Comparison of ENCODE assay signal across 9 mouse cellular contexts in the genomic region with DNA sequence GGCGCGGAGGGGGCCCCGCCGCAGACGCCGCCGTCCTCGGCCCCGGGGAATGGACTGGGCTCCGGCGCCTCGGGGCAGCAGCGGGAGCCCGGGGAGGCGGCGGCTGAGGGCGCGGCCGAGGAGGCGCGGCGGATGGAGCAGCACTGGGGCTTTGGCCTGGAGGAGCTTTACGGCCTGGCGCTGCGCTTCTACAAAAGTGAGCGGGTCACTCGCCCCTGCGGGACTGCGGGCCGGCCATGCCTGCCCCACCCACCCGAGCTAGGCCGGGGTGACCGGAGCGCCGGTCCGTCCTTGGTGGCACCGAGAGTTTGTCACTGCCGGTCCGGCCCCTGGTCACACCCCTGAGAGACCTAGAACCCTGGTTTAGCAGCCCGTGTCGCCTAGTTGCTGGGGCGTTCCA. TPM values are rescaled to one million over a fixed set of nuclear protein-coding genes. Genes with fewer than 3 reads are reported as not detected.
DNase-seq lines count a peak whose midpoint lies in the region; ATAC-seq lines count a peak whose summit lies in the region.
"Had no signal": no experiment of that assay in that cellular context is flagged by ENCODE, and none has a peak within 500 bp of the region (broad histone marks: within the 10 kb centered on the region; RNA-seq: fewer than 3 reads in every experiment).

No protein-coding gene starts in this region.

- peak overlapping the region; percentile 69 for H3K4me2 ChIP-seq in heart, embryonic 14.5 days (ENCODE audit: low read length)
- H3K4me2 ChIP-seq in forebrain, embryonic 15.5 days (replicated peaks) = peak overlapping the region; percentile 57
- peak overlapping the region; percentile 89 for H3K4me2 ChIP-seq in liver, embryonic 12.5 days
- peak overlapping the region; percentile 81 for H3K4me2 ChIP-seq in neural tube, embryonic 12.5 days (replicated peaks)

- peaks cover 4 to 32% of the 10 kb centered on the region in 2 experiments for H3K4me1 ChIP-seq in heart, embryonic 14.5 days (ENCODE audit: control insufficient read depth in 2 of 2, insufficient read depth in 2 of 2, low read length in 2 of 2)
- peaks cover 38% of the 10 kb centered on the region for H3K4me1 ChIP-seq in forebrain, embryonic 15.5 days
- H3K4me1 ChIP-seq in liver, embryonic 12.5 days = peaks cover 87% of the 10 kb centered on the region
- H3K4me1 ChIP-seq in neural tube, embryonic 12.5 days = peaks cover 21% of the 10 kb centered on the region

- DNase-seq in heart, adult 18-20 months = no peak
- peak; percentile 32 for DNase-seq in R1 (ENCODE audit: low read depth, low spot score)
- no peak for DNase-seq in cerebellum, adult 9-10 months
- DNase-seq in thymus, postnatal 36 days = no peak

- peak overlapping the region; percentile 99 for H3K9ac ChIP-seq in heart, embryonic 14.5 days (ENCODE audit: low read length)
- H3K9ac ChIP-seq in forebrain, embryonic 15.5 days (replicated peaks) = peak overlapping the region; percentile 86
- peak overlapping the region; percentile 92 for H3K9ac ChIP-seq in liver, embryonic 12.5 days
- H3K9ac ChIP-seq in neural tube, embryonic 12.5 days = peak overlapping the region; percentile 97

- under 1% methylated on average over 33 of the region's 42 CpGs for WGBS in heart, embryonic 14.5 days
- under 1% methylated on average over 42 of the region's 42 CpGs for WGBS in forebrain, embryonic 15.5 days
- WGBS in liver, embryonic 12.5 days (ENCODE audit: insufficient replicate concordance) = 0% methylated on average over 41 of the region's 42 CpGs
- WGBS in neural tube, embryonic 12.5 days = under 1% methylated on average over 42 of the region's 42 CpGs

- H3K27me3 ChIP-seq in heart, embryonic 14.5 days (ENCODE audit: control insufficient read depth, insufficient read depth, low read length) = no peaks in the 10 kb centered on the region
- H3K27me3 ChIP-seq in forebrain, embryonic 15.5 days = no peaks in the 10 kb centered on the region
- no peaks in the 10 kb centered on the region for H3K27me3 ChIP-seq in liver, embryonic 12.5 days (replicated peaks)
- H3K27me3 ChIP-seq in neural tube, embryonic 12.5 days (replicated peaks) = no peaks in the 10 kb centered on the region

- peak overlapping the region; percentile 77 to 91 for H3K27ac ChIP-seq in heart, embryonic 14.5 days (replicated peaks in 1 of 2; ENCODE audit: control insufficient read depth in 1 of 2, insufficient read depth in 1 of 2, low read depth in 2 of 2, low read length in 2 of 2)
- H3K27ac ChIP-seq in forebrain, embryonic 15.5 days (replicated peaks) = peak overlapping the region; percentile 80
- H3K27ac ChIP-seq in liver, embryonic 12.5 days = peak overlapping the region; percentile 93
- peak overlapping the region; percentile 86 for H3K27ac ChIP-seq in neural tube, embryonic 12.5 days

- peak overlapping the region; percentile 97 to 100 for H3K4me3 ChIP-seq in heart, embryonic 14.5 days (ENCODE audit: control insufficient read depth in 1 of 2, insufficient read depth in 1 of 2, low read depth in 1 of 2, low read length in 2 of 2)
- peak overlapping the region; percentile 85 for H3K4me3 ChIP-seq in forebrain, embryonic 15.5 days
- peak overlapping the region; percentile 96 for H3K4me3 ChIP-seq in liver, embryonic 12.5 days
- peak overlapping the region; percentile 99 for H3K4me3 ChIP-seq in neural tube, embryonic 12.5 days

- peak; percentile 69 for ATAC-seq in heart, embryonic 14.5 days (ENCODE audit: insufficient number of reproducible peaks, insufficient read depth, low FRiP score, low read depth)
- peak; percentile 78 for ATAC-seq in forebrain, embryonic 15.5 days (replicated peaks)
- peak; percentile 82 for ATAC-seq in liver, embryonic 12.5 days
- peak; percentile 73; the same call in 1 of the 2 replicates for ATAC-seq in neural tube, embryonic 12.5 days (ENCODE audit: low FRiP score, low read depth)

- no peaks in the 10 kb centered on the region for H3K9me3 ChIP-seq in heart, embryonic 14.5 days (ENCODE audit: control insufficient read depth, low read length)
- no peaks in the 10 kb centered on the region for H3K9me3 ChIP-seq in forebrain, embryonic 15.5 days
- H3K9me3 ChIP-seq in liver, embryonic 12.5 days (replicated peaks) = no peaks in the 10 kb centered on the region
- H3K9me3 ChIP-seq in neural tube, embryonic 12.5 days = no peaks in the 10 kb centered on the region

- H3K36me3 ChIP-seq in heart, embryonic 14.5 days (ENCODE audit: control insufficient read depth, insufficient read depth, low read length) = no peaks in the 10 kb centered on the region
- H3K36me3 ChIP-seq in forebrain, embryonic 15.5 days = no peaks in the 10 kb centered on the region
- H3K36me3 ChIP-seq in liver, embryonic 12.5 days = no peaks in the 10 kb centered on the region
- no peaks in the 10 kb centered on the region for H3K36me3 ChIP-seq in neural tube, embryonic 12.5 days

RNA-seq across cellular contexts. Expression of gene Acbd3, which starts 0.3 kb away (rescaled TPM):
- 23.7 and 24.6 TPM in 2 replicates for polyA plus RNA-seq in heart, embryonic 14.5 days (2014; fragmentation: Nextera tagmentation; extraction: Ambion mirVana)
- 10 to 100 TPM; 23.3 to 24.8 TPM for total RNA-seq in heart, adult 18-20 months (2021)
- 20.7 and 23.7 TPM in 2 replicates for polyA plus RNA-seq in forebrain, embryonic 15.5 days (2015; fragmentation: Nextera tagmentation; extraction: Ambion mirVana)
- polyA plus RNA-seq in liver, embryonic 12.5 days (2016; fragmentation: Nextera tagmentation; extraction: Ambion mirVana) = 13.9 and 15.6 TPM in 2 replicates
- polyA plus RNA-seq in neural tube, embryonic 12.5 days (2016; fragmentation: Nextera tagmentation; extraction: Ambion mirVana) = 27.9 and 31.0 TPM in 2 replicates

RNA-seq across cellular contexts. Expression of gene Mixl1, which starts 29.3 kb away (rescaled TPM):
- 0.14 TPM in 1 of 2 replicates, not detected in the other for polyA plus RNA-seq in heart, embryonic 14.5 days (2014; fragmentation: Nextera tagmentation; extraction: Ambion mirVana)
- total RNA-seq in heart, adult 18-20 months (2021) = not detected
- 0.11 and 0.18 TPM in 2 replicates for polyA plus RNA-seq in forebrain, embryonic 15.5 days (2015; fragmentation: Nextera tagmentation; extraction: Ambion mirVana)
- 1.0 and 1.1 TPM in 2 replicates for polyA plus RNA-seq in liver, embryonic 12.5 days (2016; fragmentation: Nextera tagmentation; extraction: Ambion mirVana)
- 0.08 and 0.31 TPM in 2 replicates for polyA plus RNA-seq in neural tube, embryonic 12.5 days (2016; fragmentation: Nextera tagmentation; extraction: Ambion mirVana)
- total RNA-seq: left cerebral cortex, postnatal 14 days had no signal
